Mouse (Mus musculus) T-cell, adult 66 days (primary cell): ENCODE results near the gene 1190002N15Rik. TPM values are rescaled to one million over a fixed set of nuclear protein-coding genes. Genes with fewer than 3 reads are reported as not detected.

Source experiments
- total RNA-seq, 2 experiments: library from RNA; stranded (reverse); gene quantifications; 3 replicates in 1 of 2; 4 replicates in 1 of 2; pipeline ENCODE4 v1.2.4; 2023

The 1190002N15Rik gene
- total RNA-seq = 10 to 100 TPM; 15.2 to 15.6 TPM

DNA sequence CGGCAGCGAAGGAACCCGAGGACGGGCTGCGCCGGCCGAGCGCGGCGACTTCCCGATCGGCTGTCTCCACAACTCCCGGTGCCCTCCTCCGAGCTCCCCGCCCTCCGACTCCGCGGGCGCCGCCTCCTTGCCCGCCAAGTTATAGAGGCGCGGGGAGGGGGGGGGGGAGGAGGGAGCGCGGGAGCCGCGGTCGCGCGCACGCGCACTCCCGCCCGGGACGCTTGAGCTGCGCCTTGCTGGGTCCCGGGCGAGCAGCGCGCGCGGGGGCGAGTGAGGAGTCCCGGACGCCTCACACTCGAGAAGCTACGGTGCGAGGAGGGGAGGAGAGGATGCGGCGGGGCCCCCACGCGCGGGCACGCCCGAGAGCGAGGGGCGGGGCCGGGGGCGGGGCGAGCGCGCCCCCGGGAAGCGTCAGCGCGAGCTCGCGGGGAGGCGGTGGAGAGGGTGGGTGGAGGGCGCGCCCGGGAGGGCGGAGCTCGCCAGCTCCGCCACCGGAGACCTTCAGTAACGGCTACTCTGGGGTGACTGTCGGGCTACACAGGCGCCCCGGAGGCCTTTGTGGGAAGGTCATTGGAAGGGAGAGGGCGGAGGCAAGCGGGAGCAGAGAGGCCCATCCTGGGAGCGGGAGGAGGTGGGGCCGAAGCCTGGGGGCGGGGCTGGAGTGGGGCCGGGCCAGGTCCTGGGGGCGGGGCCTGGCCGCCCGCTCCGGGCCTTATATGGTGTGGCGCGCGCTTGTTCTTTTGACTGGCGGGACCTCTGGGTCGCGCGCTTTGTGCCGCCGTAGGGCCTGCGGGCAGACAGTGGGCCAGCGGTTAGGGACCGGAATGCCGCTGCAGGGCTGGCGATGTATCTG lies at the start of gene 1190002N15Rik:
1190002N15Rik (minus strand) TSS at position 112 of the 853 bp plus-strand sequence.

Other genes with a start within 250 kb of the 1190002N15Rik start
- 10 to 100 TPM; 71.6 to 87.9 TPM for gene Slc9a9, start 131.8 kb upstream of the 1190002N15Rik start, total RNA-seq